Mouse (Mus musculus): ENCODE results near the gene Pnliprp2.

Pnliprp2 gene

GRCm38 (mm10) chr19:58759423-58759822 lies at the start of gene Pnliprp2:
Gene Pnliprp2, plus strand, starts transcription at chr19:58759719.
- DNase-seq (ENCODE audit: low spot score): no peak

- DNase-seq (ENCODE audit: low spot score): no peak
These were observed 41.6 kb upstream of the Pnliprp2 start for GRCm38 (mm10) chr19:58717925-58718324.

GRCm38 (mm10) chr19:58720439-58720838 lies 39.1 kb upstream of the Pnliprp2 start:
- no peak for DNase-seq (ENCODE audit: low spot score)

DNA sequence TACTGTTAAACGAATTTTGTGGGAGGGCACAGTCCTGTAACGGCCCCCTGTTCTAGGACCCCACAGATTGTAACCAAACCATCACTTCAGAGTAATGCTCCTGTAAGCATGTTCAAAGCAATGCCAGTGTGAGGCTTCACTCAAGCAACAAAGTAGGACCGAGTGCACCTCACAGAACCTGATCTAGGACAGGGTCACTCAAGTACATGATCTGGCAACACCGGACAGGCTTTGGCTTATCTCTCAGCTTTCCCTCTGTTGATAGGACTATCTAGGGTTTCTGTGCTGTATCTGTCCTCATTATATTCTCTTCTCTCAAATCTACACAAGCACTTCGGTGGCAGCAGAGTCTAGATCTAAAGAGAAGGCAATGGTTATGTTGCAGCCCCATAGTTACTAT lies 33.0 kb upstream of the Pnliprp2 start:
- no peak for DNase-seq (ENCODE audit: low spot score)

- no peak for DNase-seq (ENCODE audit: low spot score)
These were observed 31.8 kb upstream of the Pnliprp2 start for GRCm38 (mm10) chr19:58727756-58728155.

GRCm38 (mm10) chr19:58728445-58729031 lies 31.0 kb upstream of the Pnliprp2 start, which contains the start of gene Pnliprp1:
Gene Pnliprp1, plus strand, starts transcription at chr19:58728887.
- no peak for DNase-seq (ENCODE audit: low spot score)

- no peak for DNase-seq (ENCODE audit: low spot score)
These were observed 26.3 kb upstream of the Pnliprp2 start for GRCm38 (mm10) chr19:58733216-58733615.

DNA sequence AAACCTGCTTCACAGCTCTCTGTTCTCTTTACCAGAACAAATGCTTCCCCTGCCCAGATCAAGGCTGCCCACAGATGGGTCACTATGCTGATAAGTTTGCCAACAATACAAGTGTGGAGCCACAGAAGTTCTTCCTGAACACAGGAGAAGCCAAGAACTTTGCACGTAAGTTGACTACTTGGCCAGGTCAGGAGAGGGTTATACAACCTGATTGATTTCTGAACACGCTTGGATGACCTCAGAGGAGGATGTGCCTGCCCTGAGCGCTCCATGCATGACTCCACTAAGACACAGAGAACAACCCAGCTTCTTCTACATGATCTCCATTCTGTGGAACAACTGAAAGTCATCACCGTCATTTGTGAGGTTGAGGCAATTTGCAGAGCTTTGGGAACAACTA lies 21.4 kb upstream of the Pnliprp2 start:
- no peak for DNase-seq (ENCODE audit: low spot score)

DNA sequence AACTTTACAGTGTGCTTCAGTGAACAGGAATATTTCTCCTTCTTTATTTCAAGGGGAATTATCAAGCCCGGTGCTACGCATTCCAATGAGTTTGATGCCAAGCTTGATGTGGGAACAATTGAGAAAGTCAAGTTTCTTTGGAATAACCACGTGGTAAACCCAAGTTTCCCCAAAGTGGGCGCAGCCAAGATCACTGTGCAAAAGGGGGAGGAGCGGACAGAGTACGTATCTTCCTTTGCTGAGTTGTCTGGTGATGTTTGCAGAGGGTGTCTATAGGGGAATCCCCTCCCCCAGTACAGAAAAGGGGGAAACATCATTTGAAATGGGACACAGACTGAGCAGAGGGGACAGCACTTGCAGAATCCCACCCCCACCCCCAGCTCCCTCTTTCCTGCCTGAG lies 18.5 kb upstream of the Pnliprp2 start:
- no peak for DNase-seq (ENCODE audit: low spot score)

DNA sequence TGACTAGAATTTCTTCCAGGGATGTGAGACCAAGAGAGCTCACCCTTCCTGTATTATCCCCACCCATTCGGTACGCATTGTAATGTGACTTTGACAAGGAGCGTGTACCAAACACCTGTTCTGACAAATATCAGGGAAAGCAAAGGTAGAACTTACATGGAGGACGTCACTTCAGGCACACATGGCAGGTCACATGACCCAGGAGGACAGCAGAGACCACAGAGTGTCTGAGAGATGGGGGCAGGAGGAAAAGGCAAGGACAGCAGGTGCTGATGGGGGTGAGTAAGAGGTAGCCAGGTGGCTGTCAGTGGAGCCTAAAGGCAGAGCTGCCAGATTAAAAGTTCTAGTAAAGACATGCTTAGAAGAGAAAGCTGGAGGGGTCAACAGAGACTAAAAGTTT lies 16.8 kb upstream of the Pnliprp2 start:
- no peak for DNase-seq (ENCODE audit: low spot score)

GRCm38 (mm10) chr19:58743736-58744135 lies 15.8 kb upstream of the Pnliprp2 start:
- no peak for DNase-seq (ENCODE audit: low spot score)

DNA sequence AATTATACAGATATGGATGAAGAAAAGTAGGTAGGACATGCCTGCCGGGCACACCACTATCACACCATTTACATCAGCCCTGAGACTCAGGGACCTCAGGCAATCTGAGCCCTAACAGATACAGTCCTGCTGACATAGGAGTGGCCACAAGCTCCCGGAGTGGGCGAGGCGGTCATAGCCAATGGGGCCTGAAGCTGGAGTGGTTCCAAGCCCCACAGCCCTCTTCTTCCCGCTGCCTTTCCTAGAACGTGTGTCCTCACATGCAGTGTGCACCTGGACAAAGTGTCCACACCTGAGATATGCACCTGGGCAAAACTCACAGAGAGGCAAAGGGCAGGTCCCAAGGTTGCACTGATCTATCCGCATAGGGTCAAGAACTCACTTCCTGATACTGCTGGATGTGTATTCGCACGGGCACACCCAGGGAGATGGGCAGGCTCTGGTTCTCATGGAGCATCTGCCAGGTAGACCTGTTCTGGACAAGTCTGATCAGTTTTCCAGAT lies 12.0 kb upstream of the Pnliprp2 start:
- DNase-seq (ENCODE audit: low spot score): no peak

DNA sequence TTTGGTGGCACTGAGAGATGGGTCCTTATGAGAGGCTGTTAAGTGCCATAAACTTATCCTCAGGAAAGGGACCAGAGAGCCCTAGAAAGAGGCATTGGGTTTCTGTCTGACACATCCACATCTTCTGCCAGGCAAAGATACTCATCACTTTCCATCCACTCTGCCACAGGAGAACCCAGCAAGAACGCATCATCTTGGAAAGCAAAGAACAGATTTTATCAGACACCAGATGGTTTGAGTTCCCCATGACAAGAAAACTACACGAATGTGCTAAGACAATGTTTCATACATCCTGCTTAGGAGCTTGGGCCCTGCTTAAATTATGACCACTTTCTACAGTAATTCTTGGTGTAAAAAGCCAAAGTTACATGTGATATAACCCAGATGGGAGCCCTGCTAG lies 8.7 kb upstream of the Pnliprp2 start:
- DNase-seq (ENCODE audit: low spot score): no peak

DNA sequence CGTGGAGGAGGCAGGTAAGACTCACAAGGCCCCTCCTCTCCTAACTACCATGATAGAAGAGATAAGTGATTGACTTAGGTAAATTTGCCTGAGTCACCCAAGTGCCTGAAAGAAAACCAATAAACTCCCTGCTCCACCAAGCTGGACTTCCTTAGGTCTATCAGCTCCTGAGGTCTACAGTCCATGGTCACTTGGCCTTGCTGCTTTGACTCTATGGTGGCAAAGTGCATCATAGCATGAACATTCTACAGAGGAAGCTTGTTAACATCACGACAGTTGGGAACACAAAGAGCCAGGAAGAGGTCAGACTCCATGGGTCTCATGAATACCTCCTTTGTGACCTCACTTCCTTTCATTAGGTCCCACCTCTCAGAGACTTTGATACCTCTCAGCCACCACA lies 8.0 kb upstream of the Pnliprp2 start:
- DNase-seq (ENCODE audit: low spot score): no peak

DNA sequence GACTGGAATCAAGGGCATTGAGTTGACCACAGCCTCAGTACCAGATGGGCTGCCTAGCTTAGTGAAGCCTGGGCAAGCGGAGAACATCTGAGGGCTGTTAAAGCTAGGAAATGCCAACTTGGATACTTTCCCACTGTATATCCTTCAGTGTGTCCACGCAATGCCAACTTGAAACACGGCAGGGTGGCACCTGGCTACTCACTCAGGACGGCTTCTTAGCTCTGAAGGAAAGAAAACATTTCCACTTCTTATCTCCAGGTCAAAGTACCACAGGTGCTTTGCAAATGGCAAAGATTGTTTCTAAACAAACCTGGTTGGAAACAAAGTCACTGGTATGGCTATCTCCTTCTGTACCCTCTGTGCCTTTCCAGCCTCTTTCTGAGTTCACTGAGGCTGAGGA lies 648 bp upstream of the Pnliprp2 start:
- no peak for DNase-seq (ENCODE audit: low spot score)

- DNase-seq (ENCODE audit: low spot score): no peak
These were observed 2.8 kb downstream of the Pnliprp2 start for GRCm38 (mm10) chr19:58762316-58762715.

DNA sequence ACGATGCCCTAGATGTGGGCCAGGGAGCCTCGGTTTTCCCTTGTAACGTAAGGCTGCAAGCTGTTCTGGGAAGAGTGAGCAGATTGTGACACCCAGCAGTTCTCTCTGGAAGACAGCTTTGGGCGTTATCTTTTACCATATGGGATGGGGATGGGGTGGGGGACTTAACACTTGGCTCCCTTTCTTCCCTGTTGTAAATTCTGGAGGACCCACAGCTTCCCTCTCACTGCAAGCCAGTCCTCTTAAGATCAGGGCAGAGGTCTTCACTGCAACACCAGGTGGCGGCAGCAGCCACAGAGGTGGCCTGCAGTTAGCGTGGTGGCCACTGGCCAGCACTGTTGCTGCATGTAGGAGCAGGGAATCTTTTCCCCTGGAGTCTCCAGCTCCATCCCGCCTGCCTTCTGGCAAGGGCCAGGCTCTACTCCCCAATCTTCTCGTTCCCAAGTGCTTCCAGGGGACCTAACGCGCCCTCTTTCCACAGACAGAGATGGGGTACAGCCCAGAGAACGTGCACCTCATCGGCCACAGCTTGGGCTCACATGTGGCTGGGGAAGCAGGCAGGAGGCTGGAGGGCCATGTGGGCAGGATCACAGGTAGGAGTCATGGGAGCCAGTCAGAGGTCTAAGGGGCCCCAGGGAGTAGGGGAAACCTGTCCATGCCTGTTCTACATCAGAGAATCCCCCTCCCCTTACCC lies 3.5 kb downstream of the Pnliprp2 start:
- peak; percentile 84 for DNase-seq (ENCODE audit: low spot score)

DNA sequence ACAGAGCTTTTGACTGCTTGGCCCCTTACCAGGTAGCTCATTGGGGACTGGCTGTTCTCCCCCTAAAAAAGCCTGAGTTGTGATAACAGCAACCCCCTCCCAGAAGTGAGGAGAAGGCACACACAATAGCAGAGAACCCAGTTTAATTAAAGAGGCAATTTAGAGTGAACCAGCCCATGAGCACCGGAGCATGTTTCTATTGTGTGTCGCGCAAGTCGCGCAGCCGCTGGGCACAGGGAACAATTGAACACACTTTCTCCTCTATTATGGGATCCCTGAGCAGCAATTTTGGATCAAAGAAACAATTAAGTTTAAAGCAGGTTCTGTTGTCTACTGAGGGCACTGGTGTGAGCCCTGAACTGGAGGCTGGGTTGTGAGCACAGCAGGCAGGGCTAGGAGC lies 7.8 kb downstream of the Pnliprp2 start:
- peak; percentile 58 for DNase-seq (ENCODE audit: low spot score)

GRCm38 (mm10) chr19:58776461-58776860 lies 16.9 kb downstream of the Pnliprp2 start:
- no peak for DNase-seq (ENCODE audit: low spot score)

GRCm38 (mm10) chr19:58781566-58781965 lies 22.0 kb downstream of the Pnliprp2 start:
- peak; percentile 25 for DNase-seq (ENCODE audit: low spot score)

DNA sequence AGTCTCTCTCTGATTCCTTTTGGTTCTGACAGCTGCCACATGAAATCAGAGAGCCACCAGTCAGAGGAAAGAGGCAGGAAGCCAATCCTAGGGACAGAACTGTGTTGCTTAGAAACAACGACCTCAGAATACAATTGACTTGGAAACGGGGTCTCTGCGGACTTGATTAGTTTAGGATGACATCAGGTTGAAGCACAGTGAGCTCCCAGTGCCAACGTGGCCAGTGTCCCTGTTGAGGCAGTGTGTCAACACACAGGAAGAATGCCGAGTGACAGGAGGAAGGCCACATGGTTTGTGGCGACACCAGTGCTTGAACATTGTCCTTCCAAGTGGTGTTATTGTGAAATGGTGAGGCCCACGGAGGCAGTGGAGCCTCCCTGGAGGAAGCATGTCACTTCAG lies 24.4 kb downstream of the Pnliprp2 start:
- DNase-seq (ENCODE audit: low spot score): peak; percentile 42

- DNase-seq (ENCODE audit: low spot score): no peak
These were observed 29.7 kb downstream of the Pnliprp2 start for GRCm38 (mm10) chr19:58789194-58789593.

GRCm38 (mm10) chr19:58794284-58794683 lies 34.8 kb downstream of the Pnliprp2 start, which contains the start of gene 1700019N19Rik:
Gene 1700019N19Rik, minus strand, starts transcription at chr19:58794461.
- DNase-seq (ENCODE audit: low spot score): peak; percentile 23
